Mouse (Mus musculus) heart, adult 2 months (tissue): ENCODE results near the gene Gusb. TPM values are rescaled to one million over a fixed set of nuclear protein-coding genes. Genes with fewer than 3 reads are reported as not detected.

ENCODE experiments used
- DNase-seq, 2 experiments: peaks; one replicate each; pipeline ENCODE4 v3.0.0; 2021
- H3K27ac ChIP-seq: fragments of 200-600 bp; 2 replicates; pipeline ENCODE4 v1.8.1; 2022
- H3K27me3 ChIP-seq: fragments of 200-500 bp; 2 replicates; pipeline ENCODE4 v1.6.1; 2012; ENCODE audit warnings: mild to moderate bottlenecking, low read length, inconsistent platforms, mixed read lengths; ENCODE audit not compliant: control insufficient read depth, insufficient read depth
- H3K36me3 ChIP-seq: fragments of 200-500 bp; 2 replicates; pipeline ENCODE4 v1.6.1; 2012; ENCODE audit warnings: low read length, inconsistent platforms; ENCODE audit not compliant: control insufficient read depth, insufficient read depth
- H3K4me1 ChIP-seq: fragments of 200-500 bp; 2 replicates; pipeline ENCODE4 v1.6.1; 2011; ENCODE audit warnings: low read length; ENCODE audit not compliant: control insufficient read depth, insufficient read depth
- H3K4me3 ChIP-seq: fragments of 200-600 bp; 2 replicates; pipeline ENCODE4 v1.8.1; 2022
- H3K79me2 ChIP-seq: fragments of 200-500 bp; replicated peaks from 2 replicates; pipeline ENCODE4 v1.6.1; 2012; ENCODE audit warnings: mild to moderate bottlenecking, inconsistent platforms, low read length, moderate library complexity, mixed read lengths; ENCODE audit not compliant: control insufficient read depth, insufficient read depth
- H3K9ac ChIP-seq: fragments of 200-500 bp; 2 replicates; pipeline ENCODE4 v1.6.1; 2012; ENCODE audit warnings: low read depth, mild to moderate bottlenecking, control low read depth, inconsistent platforms, low read length, mixed read lengths
- CTCF ChIP-seq: fragments of 200-600 bp; IDR thresholded peaks from 2 replicates; pipeline ENCODE4 v1.8.1; 2022; ENCODE audit warnings: antibody characterized with exemption, mild to moderate bottlenecking, moderate library complexity
- EP300 ChIP-seq: fragments of 200-500 bp; IDR thresholded peaks from 2 replicates; pipeline ENCODE4 v1.6.1; 2011; ENCODE audit warnings: low read depth, low read length, control low read depth; ENCODE audit not compliant: insufficient read depth
- POLR2A ChIP-seq: fragments of 200-500 bp; IDR thresholded peaks from 2 replicates; pipeline ENCODE4 v1.6.1; 2011; ENCODE audit warnings: mild to moderate bottlenecking, low read depth, low read length, control low read depth; ENCODE audit not compliant: insufficient read depth
- WGBS: fragments of 180-500 bp; shearing (Covaris S2); methylation state at CpG from one replicate; pipeline ENCODE4 v1.1.7; 2018; 5-methylcytosine and 5-hydroxymethylcytosine counted together
- intact Hi-C: fragments of 180-260 bp; cut with DNase I; formaldehyde crosslinking; loops from one replicate; pipeline ENCODE4 v1.15.1; 2025
- polyA plus RNA-seq: library from polyadenylated mRNA; depleted of rRNA; stranded (reverse); fragments of >200 nt; gene quantifications from 2 replicates; pipeline ENCODE4 v1.2.3, GENCODE M21; 2012
- total RNA-seq, 2 experiments: library from RNA; stranded (reverse); gene quantifications; 2 replicates each; pipeline ENCODE4 v1.2.3; 2021

Gene Gusb
- total and polyA plus RNA-seq, 3 experiments: 12.8 to 17.9 (median 13.0) TPM

- Histone ChIP-seq H3K4me3 (no peak overlapping the region), H3K36me3 (no peaks in the 10 kb centered on the region), H3K27ac (no peak overlapping the region), H3K4me1 (peaks cover 2% of the 10 kb centered on the region), H3K27me3 (no peaks in the 10 kb centered on the region), H3K9ac (no peak overlapping the region), H3K79me2 (no peaks in the 10 kb centered on the region)
- intact Hi-C loops: no loop called here
- DNase-seq: no peak
- WGBS: 72% methylated on average over 19 of the region's 19 CpGs
- no peak for TF ChIP-seq CTCF
- no peak for TF ChIP-seq EP300
- TF ChIP-seq POLR2A: no peak
Observed at GRCm38 (mm10) chr5:129997700-129998099, 5.1 kb downstream of the Gusb start.

GRCm38 (mm10) chr5:129994989-129995388, 7.9 kb downstream of the Gusb start:
- no peak overlapping the region for H3K9ac ChIP-seq
- no peak overlapping the region for H3K27ac ChIP-seq
- no peak for TF ChIP-seq EP300
- no peak for TF ChIP-seq POLR2A
- no peak for TF ChIP-seq CTCF
- H3K79me2 ChIP-seq: no peaks in the 10 kb centered on the region
- no peaks in the 10 kb centered on the region for H3K4me1 ChIP-seq
- intact Hi-C loops: no loop called here
- no peaks in the 10 kb centered on the region for H3K27me3 ChIP-seq
- WGBS: 79% methylated on average over 7 of the region's 7 CpGs
- no peak for DNase-seq
- H3K4me3 ChIP-seq: no peak overlapping the region
- no peaks in the 10 kb centered on the region for H3K36me3 ChIP-seq

GRCm38 (mm10) chr5:129993374-129993773, 9.5 kb downstream of the Gusb start:
- H3K27me3 ChIP-seq: no peaks in the 10 kb centered on the region
- 91% methylated on average over 14 of the region's 14 CpGs for WGBS
- H3K79me2 ChIP-seq: no peaks in the 10 kb centered on the region
- TF ChIP-seq EP300 (no peak), CTCF (no peak), POLR2A (no peak)
- H3K36me3 ChIP-seq: no peaks in the 10 kb centered on the region; the same call in 1 of the 2 replicates
- no peaks in the 10 kb centered on the region for H3K4me1 ChIP-seq
- H3K9ac ChIP-seq: no peak overlapping the region
- intact Hi-C loops: no loop called here
- DNase-seq: no peak
- no peak overlapping the region for H3K4me3 ChIP-seq
- H3K27ac ChIP-seq: no peak overlapping the region

GRCm38 (mm10) chr5:129991898-129992297, 11.0 kb downstream of the Gusb start:
- 90% methylated on average over 5 of the region's 5 CpGs for WGBS

GRCm38 (mm10) chr5:129989376-129989775, 13.5 kb downstream of the Gusb start:
- Histone ChIP-seq H3K4me3 (no peak overlapping the region), H3K27ac (no peak overlapping the region), H3K4me1 (no peaks in the 10 kb centered on the region), H3K36me3 (no peaks in the 10 kb centered on the region; the same call in 1 of the 2 replicates), H3K27me3 (no peaks in the 10 kb centered on the region), H3K79me2 (no peaks in the 10 kb centered on the region), H3K9ac (no peak overlapping the region)
- DNase-seq: no peak
- intact Hi-C loops: no loop called here
- 71% methylated on average over 13 of the region's 13 CpGs for WGBS
- TF ChIP-seq POLR2A (no peak), EP300 (no peak), CTCF (no peak)

More at GRCm38 (mm10) chr5:129991898-129992297, 11.0 kb downstream of the Gusb start:
- no peak for TF ChIP-seq CTCF
- TF ChIP-seq EP300: no peak
- TF ChIP-seq POLR2A: no peak
- H3K4me3 ChIP-seq: no peak overlapping the region
- no peak overlapping the region for H3K9ac ChIP-seq
- H3K79me2 ChIP-seq: no peaks in the 10 kb centered on the region
- no peak for DNase-seq
- no peak overlapping the region for H3K27ac ChIP-seq
- no peaks in the 10 kb centered on the region; the same call in 1 of the 2 replicates for H3K36me3 ChIP-seq
- H3K27me3 ChIP-seq: no peaks in the 10 kb centered on the region
- intact Hi-C loops: no loop called here
- H3K4me1 ChIP-seq: no peaks in the 10 kb centered on the region

GRCm38 (mm10) chr5:129980216-129980615, 22.6 kb downstream of the Gusb start:
- TF ChIP-seq POLR2A: no peak
- no peak for TF ChIP-seq EP300
- no peak for TF ChIP-seq CTCF
- H3K4me1 ChIP-seq: no peaks in the 10 kb centered on the region; the same call in 1 of the 2 replicates
- 63% methylated on average over 3 of the region's 3 CpGs for WGBS
- no peak overlapping the region for H3K4me3 ChIP-seq
- intact Hi-C loops: no loop called here
- no peaks in the 10 kb centered on the region for H3K27me3 ChIP-seq
- no peak overlapping the region for H3K27ac ChIP-seq
- H3K36me3 ChIP-seq: no peaks in the 10 kb centered on the region
- DNase-seq: no peak
- no peaks in the 10 kb centered on the region for H3K79me2 ChIP-seq
- H3K9ac ChIP-seq: no peak overlapping the region

GRCm38 (mm10) chr5:129978608-129979007, 24.2 kb downstream of the Gusb start:
- Histone ChIP-seq H3K79me2 (no peaks in the 10 kb centered on the region; the same call in 1 of the 2 replicates), H3K9ac (no peak overlapping the region), H3K4me3 (no peak overlapping the region), H3K36me3 (no peaks in the 10 kb centered on the region), H3K27ac (no peak overlapping the region), H3K27me3 (no peaks in the 10 kb centered on the region), H3K4me1 (no peaks in the 10 kb centered on the region; the same call in 1 of the 2 replicates)
- TF ChIP-seq CTCF (no peak), EP300 (no peak), POLR2A (no peak)
- intact Hi-C loops: no loop called here
- no peak for DNase-seq
- 33% methylated on average over 5 of the region's 5 CpGs for WGBS
